Mouse (Mus musculus) embryonic stem cell, embryonic (primary cell): ENCODE data around the gene Syt14.

Experiments
- CTCF ChIA-PET, 4 experiments: fragments of 300-600 bp in 2 of 4; fragments of 350-600 bp in 2 of 4; sonication (Branson Sonifier 250); formaldehyde crosslinking; loops; one replicate each; lab custom pipeline; 2022; ENCODE audit warnings: inconsistent platforms in 2 of 4; lab: Charles Lee
- POLR2A ChIA-PET, 4 experiments: fragments of 300-600 bp in 2 of 4; fragments of 350-600 bp in 2 of 4; sonication (Branson Sonifier 250); formaldehyde crosslinking; loops; one replicate each; lab custom pipeline; 2022; ENCODE audit warnings: antibody characterized with exemption in 4 of 4, inconsistent platforms in 1 of 4; lab: Charles Lee

The Syt14 gene

GRCm38 (mm10) chr1:192853988-192854818 is 181.4 kb downstream of the Syt14 start:
- ChIA-PET POLR2A (interaction anchor here in 3 of 4 experiments (0.6 to 2.3 kb wide), 12 partner anchors 18 to 337 kb away, joined by 3 to 8 read pairs (median 4); no protein-coding TSS in a partner anchor), CTCF (interaction anchor here (0.6 to 1.4 kb wide), 6 partner anchors 19 to 715 kb away, joined by 3 to 4 read pairs (median 3); no protein-coding TSS in a partner anchor)

- POLR2A ChIA-PET: interaction anchor here in 2 of 4 experiments (0.6 to 1.6 kb wide), 6 partner anchors 18 to 338 kb away, joined by 3 to 8 read pairs (median 4); no protein-coding TSS in a partner anchor
These were observed 182.1 kb downstream of the Syt14 start for GRCm38 (mm10) chr1:192853429-192853828.

GRCm38 (mm10) chr1:192852047-192852446 is 183.5 kb downstream of the Syt14 start:
- ChIA-PET POLR2A (interaction anchor here in 1 of 4 experiments (0.6 kb wide), 1 partner anchor 26 kb away, joined by 3 read pairs; no protein-coding TSS in a partner anchor), CTCF (interaction anchor here in 1 of 4 experiments (0.7 kb wide), 1 partner anchor 134 kb away, joined by 4 read pairs; no protein-coding TSS in a partner anchor)

More at GRCm38 (mm10) chr1:192853429-192853828, 182.1 kb downstream of the Syt14 start:
- CTCF ChIA-PET: interaction anchor here in 3 of 4 experiments (0.6 to 0.8 kb wide), 4 partner anchors 37 to 69 kb away, joined by 3 to 4 read pairs (median 3); no protein-coding TSS in a partner anchor

- CTCF ChIA-PET: interaction anchor here in 2 of 4 experiments (0.6 to 1.1 kb wide), 3 partner anchors 11 to 53 kb away, joined by 3 to 7 read pairs (median 4); no protein-coding TSS in a partner anchor
- POLR2A ChIA-PET: interaction anchor here in 2 of 4 experiments (0.6 to 1.1 kb wide), 3 partner anchors 12 to 106 kb away, joined by 3 to 4 read pairs (median 3); no protein-coding TSS in a partner anchor
These were observed 183.9 kb downstream of the Syt14 start for GRCm38 (mm10) chr1:192851640-192852039.

- POLR2A ChIA-PET: interaction anchor here in 3 of 4 experiments (0.6 to 1.3 kb wide), 5 partner anchors 12 to 855 kb away, joined by 3 to 5 read pairs (median 4); no protein-coding TSS in a partner anchor
- CTCF ChIA-PET: interaction anchor here in 3 of 4 experiments (0.6 to 1.1 kb wide), 5 partner anchors 10 to 531 kb away, joined by 3 to 7 read pairs (median 4); no protein-coding TSS in a partner anchor
These were observed 184.4 kb downstream of the Syt14 start for GRCm38 (mm10) chr1:192851126-192851525.

GRCm38 (mm10) chr1:192849616-192850015 is 186.0 kb downstream of the Syt14 start:
- CTCF ChIA-PET: no interaction called here

GRCm38 (mm10) chr1:192847254-192847653 is 188.3 kb downstream of the Syt14 start:
- CTCF ChIA-PET: no interaction called here
- POLR2A ChIA-PET: interaction anchor here in 2 of 4 experiments (0.5 to 1.1 kb wide), 6 partner anchors 11 to 935 kb away, joined by 3 read pairs; no protein-coding TSS in a partner anchor

More at GRCm38 (mm10) chr1:192849616-192850015, 186.0 kb downstream of the Syt14 start:
- POLR2A ChIA-PET: no interaction called here
